Mouse (Mus musculus): ENCODE results near the gene Helz.

Gene Helz

GRCm38 (mm10) chr11:107728073-107728863, 180.5 kb downstream of the Helz start:
- DNase-seq: peak; percentile 38 to 65

GRCm38 (mm10) chr11:107729141-107729540, 181.4 kb downstream of the Helz start:
- DNase-seq: no peak

- peak; percentile 44 to 72 for DNase-seq
These were observed 183.2 kb downstream of the Helz start for GRCm38 (mm10) chr11:107730940-107731339.

- no peak for DNase-seq
These were observed 183.8 kb downstream of the Helz start for GRCm38 (mm10) chr11:107731498-107731897.

GRCm38 (mm10) chr11:107734133-107734532, 186.4 kb downstream of the Helz start:
- DNase-seq: no peak

GRCm38 (mm10) chr11:107737886-107738285, 190.2 kb downstream of the Helz start:
- DNase-seq: no peak

- peak; percentile 7 to 15 for DNase-seq
These were observed 190.8 kb downstream of the Helz start for GRCm38 (mm10) chr11:107738418-107739099.

GRCm38 (mm10) chr11:107743100-107743499, 195.4 kb downstream of the Helz start:
- DNase-seq: peak; percentile 18 to 33

All from cerebellum, postnatal 14 days (tissue).